Mouse (Mus musculus) limb, embryonic 14.5 days (tissue): ENCODE results near the gene Cngb1. TPM values are rescaled to one million over a fixed set of nuclear protein-coding genes. Genes with fewer than 3 reads are reported as not detected.

Source experiments
- ATAC-seq: fragments of 200-750 bp; cut with Nextera tagmentation; 2 replicates; pipeline ENCODE4 v1.8.0; 2017; ENCODE audit warnings: low read depth, moderate number of reproducible peaks, moderate TSS enrichment; ENCODE audit not compliant: low FRiP score
- DNase-seq: peaks from one replicate; pipeline ENCODE4 v3.0.0-alpha.2; 2015; ENCODE audit warnings: low spot score
- H3K27ac ChIP-seq: fragments of 300-500 bp; sonication (generic); replicated peaks from 2 replicates; pipeline ENCODE4 v1.5.1; 2014; ENCODE audit warnings: low read depth, mild to moderate bottlenecking, low read length, moderate library complexity, mixed read lengths
- H3K27me3 ChIP-seq: fragments of 300-500 bp; sonication (generic); 2 replicates; pipeline ENCODE4 v1.6.1; 2014; ENCODE audit warnings: low read length, mixed read lengths; ENCODE audit not compliant: control insufficient read depth, insufficient read depth
- H3K36me3 ChIP-seq: fragments of 300-500 bp; sonication (generic); 2 replicates; pipeline ENCODE4 v1.6.1; 2014; ENCODE audit warnings: mild to moderate bottlenecking, low read length, moderate library complexity, mixed read lengths; ENCODE audit not compliant: control insufficient read depth, insufficient read depth
- H3K4me1 ChIP-seq: fragments of 300-500 bp; sonication (generic); 2 replicates; pipeline ENCODE4 v1.6.1; 2014; ENCODE audit warnings: antibody characterized with exemption, low read length, mixed read lengths; ENCODE audit not compliant: control insufficient read depth, insufficient read depth
- H3K4me2 ChIP-seq: fragments of 300-500 bp; sonication (generic); replicated peaks from 2 replicates; pipeline ENCODE4 v1.6.1; 2014; ENCODE audit warnings: low read depth, mild to moderate bottlenecking, low read length, moderate library complexity; ENCODE audit not compliant: severe bottlenecking
- H3K4me3 ChIP-seq: fragments of 300-500 bp; sonication (generic); replicated peaks from 2 replicates; pipeline ENCODE4 v1.5.1; 2014; ENCODE audit warnings: low read length
- H3K9ac ChIP-seq: fragments of 300-500 bp; sonication (generic); 2 replicates; pipeline ENCODE4 v1.6.1; 2014; ENCODE audit warnings: mild to moderate bottlenecking, low read depth, low read length, moderate library complexity; ENCODE audit not compliant: severe bottlenecking
- H3K9me3 ChIP-seq: fragments of 300-500 bp; sonication (generic); 2 replicates; pipeline ENCODE4 v1.6.1; 2016; ENCODE audit warnings: low read length; ENCODE audit not compliant: control insufficient read depth
- POLR2A ChIP-seq: fragments of 200-500 bp; IDR thresholded peaks from 2 replicates; pipeline ENCODE4 v1.8.0; 2012; ENCODE audit warnings: inconsistent platforms, mild to moderate bottlenecking, moderate library complexity, borderline replicate concordance; ENCODE audit not compliant: insufficient read depth, insufficient read length; ENCODE audit errors: extremely low read depth
- WGBS: fragments of 180-500 bp; shearing (Covaris S2); extraction: QIAGEN DNeasy Blood & Tissue Kit; methylation state at CpG from one replicate; pipeline ENCODE4 v1.1.7; 2014; 5-methylcytosine and 5-hydroxymethylcytosine counted together
- polyA plus RNA-seq, 2 experiments: library from polyadenylated mRNA; depleted of rRNA in 1 of 2; stranded (reverse) in 1 of 2; unstranded in 1 of 2; fragments of >200 nt; fragmentation: Nextera tagmentation in 1 of 2; extraction: Ambion mirVana in 1 of 2; gene quantifications; 2 replicates each; pipeline versions ENCODE4 v1.2.1 to v1.2.3; 2012 to 2014

Cngb1 gene
- polyA plus RNA-seq, 2 experiments = 0.52 to 0.67 TPM

DNA sequence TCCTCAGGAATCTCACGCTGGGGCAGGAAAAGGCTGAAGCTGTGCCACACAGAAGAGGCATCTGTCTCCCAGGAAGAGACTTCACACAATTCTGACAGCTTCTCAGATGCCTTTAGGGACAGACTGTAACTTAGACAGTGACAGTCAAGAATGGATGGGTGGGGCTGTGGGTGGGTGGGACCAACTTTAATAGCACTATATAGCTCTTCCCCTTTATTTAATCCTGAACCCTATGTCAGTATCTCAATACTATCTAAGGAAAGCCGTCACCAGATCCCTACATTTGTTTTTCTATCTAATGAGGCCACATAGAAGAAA, 79.3 kb downstream of the Cngb1 start:
- Histone ChIP-seq H3K4me1 (peaks cover 7% of the 10 kb centered on the region; the same call in 1 of the 2 replicates), H3K27me3 (no peaks in the 10 kb centered on the region), H3K27ac (no peak overlapping the region), H3K9me3 (no peaks in the 10 kb centered on the region), H3K9ac (no peak overlapping the region), H3K36me3 (no peaks in the 10 kb centered on the region), H3K4me3 (no peak overlapping the region), H3K4me2 (no peak overlapping the region)
- ATAC-seq = no peak
- 24% methylated on average over 2 of the region's 2 CpGs for WGBS
- DNase-seq = no peak
- no peak for TF ChIP-seq POLR2A

DNA sequence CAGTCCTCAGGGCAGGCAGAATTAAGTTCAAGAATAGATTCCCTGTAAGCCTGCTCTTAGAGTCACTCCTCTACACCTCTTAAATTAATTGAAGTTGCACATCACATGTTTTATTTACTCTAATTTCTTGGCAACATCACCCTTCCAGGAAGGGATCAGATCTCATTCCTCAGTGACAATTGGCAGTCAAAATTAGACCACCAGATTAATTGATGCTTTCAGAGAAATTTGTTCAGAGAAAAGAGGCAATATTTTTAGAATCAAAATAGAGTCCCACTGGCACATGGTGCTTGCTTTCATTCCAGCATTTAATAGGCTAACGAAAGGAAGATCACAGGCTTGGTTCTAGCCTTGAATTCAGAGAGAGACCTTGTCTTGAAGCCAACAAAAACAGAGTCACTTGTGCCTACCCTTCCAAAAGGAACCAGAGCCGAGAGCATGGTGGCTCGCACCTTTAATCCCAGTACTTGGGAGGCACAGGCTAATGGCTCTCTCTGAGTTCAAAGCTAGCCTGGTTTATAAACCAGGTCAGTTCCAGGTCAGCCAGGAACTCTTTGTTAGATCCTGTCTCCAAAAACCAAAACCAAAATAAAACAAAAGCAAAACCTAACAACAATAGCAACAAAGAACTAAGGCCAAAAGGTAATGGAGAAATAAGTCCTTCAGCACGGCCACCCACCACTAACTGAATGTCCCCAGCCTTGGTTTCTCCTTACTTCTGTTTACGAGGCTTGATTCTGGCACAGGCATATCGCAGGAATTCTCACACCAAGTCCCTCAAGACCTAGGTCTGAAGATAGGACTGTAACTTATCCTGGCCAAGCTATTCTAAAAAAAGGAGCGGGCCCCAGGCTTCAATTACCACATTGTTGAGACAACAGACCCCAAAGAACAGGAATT, 79.9 kb downstream of the Cngb1 start:
- Histone ChIP-seq H3K4me1 (peaks cover 7% of the 10 kb centered on the region; the same call in 1 of the 2 replicates), H3K9ac (no peak overlapping the region), H3K4me2 (no peak overlapping the region), H3K27ac (no peak overlapping the region), H3K4me3 (no peak overlapping the region), H3K27me3 (no peaks in the 10 kb centered on the region), H3K9me3 (no peaks in the 10 kb centered on the region), H3K36me3 (no peaks in the 10 kb centered on the region)
- DNase-seq (no peak), ATAC-seq (peak; percentile 72; the same call in 1 of the 2 replicates)
- 25% methylated on average over 7 of the region's 7 CpGs for WGBS
- no peak for TF ChIP-seq POLR2A

DNA sequence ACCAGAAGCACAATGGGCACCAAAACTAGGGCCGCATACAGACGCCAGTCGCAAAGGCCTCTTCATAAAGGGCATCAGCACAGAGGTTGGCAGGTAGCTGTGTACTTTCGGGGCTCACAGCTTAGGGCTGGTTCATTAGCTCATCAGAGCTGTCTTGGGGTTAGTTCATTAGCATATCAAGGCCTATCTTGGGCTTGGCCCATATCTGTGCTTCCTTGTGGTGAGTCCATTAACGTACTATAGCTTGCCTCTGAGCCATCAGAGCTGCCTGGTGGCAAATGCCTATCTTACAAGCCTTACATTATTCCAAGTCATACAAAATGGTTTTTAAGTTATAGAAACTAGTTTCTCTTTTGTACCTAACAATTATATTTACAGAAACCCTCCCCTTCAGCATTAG, 82.4 kb downstream of the Cngb1 start:
- Histone ChIP-seq H3K36me3 (no peaks in the 10 kb centered on the region), H3K9ac (no peak overlapping the region), H3K4me1 (peaks cover 7% of the 10 kb centered on the region; the same call in 1 of the 2 replicates), H3K27me3 (no peaks in the 10 kb centered on the region), H3K27ac (no peak overlapping the region), H3K9me3 (no peaks in the 10 kb centered on the region), H3K4me3 (no peak overlapping the region), H3K4me2 (no peak overlapping the region)
- DNase-seq (no peak), ATAC-seq (no peak)
- WGBS = 90% methylated on average over 5 of the region's 5 CpGs
- no peak for TF ChIP-seq POLR2A

DNA sequence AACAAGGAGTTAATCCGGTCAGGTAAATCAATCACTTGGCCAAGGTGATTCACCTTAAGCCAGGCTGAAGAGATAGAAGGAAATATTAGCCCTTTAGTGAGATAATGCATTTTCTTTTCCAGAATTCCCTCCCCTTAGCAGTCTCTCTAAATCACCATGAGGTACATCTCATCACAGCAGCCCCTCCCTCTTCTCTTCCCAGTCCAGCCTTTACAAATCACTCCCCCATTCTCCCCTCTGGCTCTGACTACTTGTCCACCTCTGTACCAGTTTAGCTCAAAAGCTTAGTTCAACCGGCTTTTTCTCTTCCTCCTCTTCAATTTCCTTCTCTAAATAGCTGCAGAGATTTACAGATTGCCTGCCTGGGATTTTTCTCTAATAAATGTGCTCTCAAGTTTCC, 85.3 kb downstream of the Cngb1 start:
- H3K4me2 ChIP-seq = no peak overlapping the region
- H3K36me3 ChIP-seq = no peaks in the 10 kb centered on the region
- H3K27me3 ChIP-seq = no peaks in the 10 kb centered on the region
- 30% methylated on average over 2 of the region's 2 CpGs for WGBS
- no peak overlapping the region for H3K9ac ChIP-seq
- no peak overlapping the region for H3K27ac ChIP-seq
- no peaks in the 10 kb centered on the region for H3K9me3 ChIP-seq
- no peak for ATAC-seq
- no peak for TF ChIP-seq POLR2A
- no peaks in the 10 kb centered on the region for H3K4me1 ChIP-seq
- H3K4me3 ChIP-seq = no peak overlapping the region
- DNase-seq = no peak

DNA sequence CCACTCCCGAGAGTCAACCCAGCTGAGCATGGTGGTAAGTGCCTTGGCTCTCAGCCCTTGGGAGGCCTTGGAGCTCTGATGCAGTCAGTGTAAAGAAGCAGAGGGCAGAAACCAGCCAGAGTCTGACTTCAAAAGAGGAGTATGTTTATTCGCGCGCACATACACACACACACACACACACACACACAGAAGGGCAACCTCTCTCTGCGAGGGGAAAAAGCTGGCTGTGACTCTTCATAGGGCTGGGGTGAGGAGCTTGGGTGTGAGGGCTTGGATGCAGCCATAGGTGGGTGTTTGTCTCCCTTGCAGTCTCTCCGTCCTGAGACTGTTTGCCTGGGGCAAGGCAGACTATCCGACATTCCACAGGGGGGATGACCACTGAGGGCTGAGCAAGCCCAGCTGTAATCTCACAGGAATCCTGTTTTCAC, 85.8 kb downstream of the Cngb1 start:
- no peaks in the 10 kb centered on the region for H3K9me3 ChIP-seq
- no peak for DNase-seq
- no peak overlapping the region for H3K27ac ChIP-seq
- no peak for ATAC-seq
- H3K27me3 ChIP-seq = no peaks in the 10 kb centered on the region
- H3K4me1 ChIP-seq = no peaks in the 10 kb centered on the region
- TF ChIP-seq POLR2A = no peak
- WGBS = 50% methylated on average over 7 of the region's 7 CpGs
- no peak overlapping the region for H3K9ac ChIP-seq
- no peak overlapping the region for H3K4me2 ChIP-seq
- H3K36me3 ChIP-seq = no peaks in the 10 kb centered on the region
- no peak overlapping the region for H3K4me3 ChIP-seq

DNA sequence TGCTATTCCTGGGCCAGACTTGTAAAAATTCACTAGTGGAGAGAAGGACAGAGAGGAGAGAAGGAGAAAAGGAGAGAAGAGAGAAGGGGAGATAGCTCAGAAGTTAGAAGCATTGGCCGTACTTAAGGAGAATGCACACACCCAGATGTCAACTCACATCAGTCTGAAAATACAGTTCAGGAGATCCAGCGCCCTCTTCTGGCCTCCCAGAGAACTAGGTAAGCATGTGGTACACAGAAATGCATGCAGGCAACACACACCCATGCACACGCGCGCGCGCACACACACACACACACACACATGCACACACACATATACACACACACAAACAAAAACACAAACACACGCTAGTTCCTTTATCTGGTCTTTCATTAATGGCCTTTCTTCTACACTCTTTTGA, 86.8 kb downstream of the Cngb1 start:
- no peaks in the 10 kb centered on the region for H3K27me3 ChIP-seq

More for the DNA sequence above, 86.8 kb downstream of the Cngb1 start:
- no peak for TF ChIP-seq POLR2A
- Histone ChIP-seq H3K4me3 (no peak overlapping the region), H3K27ac (no peak overlapping the region), H3K4me1 (no peaks in the 10 kb centered on the region), H3K9ac (no peak overlapping the region), H3K4me2 (no peak overlapping the region), H3K36me3 (no peaks in the 10 kb centered on the region), H3K9me3 (no peaks in the 10 kb centered on the region)
- ATAC-seq = no peak
- 89% methylated on average over 8 of the region's 8 CpGs for whole genome bisulfite sequencing
- DNase-seq = no peak
